Mouse (Mus musculus): ENCODE measurements at regions not wholly inside any gene's neighbourhood (a gene's known extent, or its start where the extent isn't known, plus 50 kb on each side); places are given as distances from the start of the nearest gene placed in this dataset.

DNA sequence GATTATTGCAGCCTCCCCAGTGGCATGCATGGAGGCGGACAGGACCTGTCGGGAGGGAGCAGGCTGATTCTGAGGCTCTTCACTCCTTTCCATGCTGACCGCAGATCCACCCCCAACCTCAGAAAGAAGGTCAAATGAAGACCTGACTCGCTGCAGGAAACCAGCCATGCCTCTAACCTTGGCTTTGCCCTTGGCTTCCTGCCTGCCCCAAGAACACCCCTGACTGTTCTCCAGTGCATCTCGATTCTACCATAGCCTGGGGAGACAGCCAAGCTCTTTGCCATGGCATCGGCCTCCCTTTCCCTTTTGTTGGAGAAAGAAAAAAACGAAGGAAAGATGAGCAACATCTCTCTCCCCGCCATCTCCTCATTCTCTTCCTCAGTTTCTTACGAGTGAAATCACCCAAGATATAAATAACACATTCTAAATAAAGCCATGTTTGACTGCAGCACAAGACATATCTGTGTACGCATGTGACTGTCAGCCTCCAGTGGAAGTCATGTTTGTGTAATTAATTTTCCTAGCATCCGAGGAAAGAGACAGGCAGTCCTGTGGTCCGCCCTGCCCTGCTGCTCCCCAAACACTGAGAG is 102.4 kb upstream of the Sdk1 start:
- Histone ChIP-seq H3K4me3 (ENCODE audit: insufficient read depth in 1 of 2, low read depth in 1 of 2, low read length in 2 of 2, poor library complexity in 1 of 2, severe bottlenecking in 1 of 2) (no peak overlapping the region), H3K36me3 (ENCODE audit: control insufficient read depth, insufficient read depth, low read length, poor library complexity, severe bottlenecking) (no peaks in the 10 kb centered on the region), H3K9ac (ENCODE audit: insufficient read depth, low read depth, low read length, poor library complexity, severe bottlenecking) (no peak overlapping the region), H3K4me1 (ENCODE audit: control insufficient read depth in 2 of 2, insufficient read depth in 2 of 2, low read length in 2 of 2, poor library complexity in 1 of 2) (peaks cover 2 to 7% of the 10 kb centered on the region in 2 experiments; a peak in 2 of 4 replicates), H3K27ac (ENCODE audit: insufficient read depth, low read depth, low read length, poor library complexity, severe bottlenecking) (no peak overlapping the region), H3K9me3 (ENCODE audit: control insufficient read depth, insufficient read depth, low read depth, low read length) (no peaks in the 10 kb centered on the region)
- in situ Hi-C loops (cut with MboI; ENCODE audit: low sequenced_read_pairs in 2 of 2, unreplicated experiment in 2 of 2) = no loop called here
- TF ChIP-seq MAFK (IDR thresholded peaks at IDR 0.05; ENCODE audit: insufficient read depth, low read depth, low read length) (no peak), ZNF384 (IDR thresholded peaks at IDR 0.05; ENCODE audit: low read depth, low read length) (no peak), HCFC1 (IDR thresholded peaks at IDR 0.05; ENCODE audit: borderline replicate concordance, insufficient read depth, low read length) (no peak), CHD2 (IDR thresholded peaks at IDR 0.05; ENCODE audit: low read depth, low read length) (no peak), ZC3H11A (IDR thresholded peaks at IDR 0.05; ENCODE audit: borderline replicate concordance, low read depth, low read length) (no peak)
- no peak for DNase-seq (ENCODE audit: low read depth, low spot score)

GRCm38 (mm10) chr5:141139361-141139912 is 101.9 kb upstream of the Sdk1 start:
- in situ Hi-C loops (cut with MboI; ENCODE audit: low sequenced_read_pairs in 2 of 2, unreplicated experiment in 2 of 2) = no loop called here
- Histone ChIP-seq H3K4me3 (ENCODE audit: insufficient read depth in 1 of 2, low read depth in 1 of 2, low read length in 2 of 2, poor library complexity in 1 of 2, severe bottlenecking in 1 of 2) (no peak overlapping the region), H3K9ac (ENCODE audit: insufficient read depth, low read depth, low read length, poor library complexity, severe bottlenecking) (no peak overlapping the region), H3K4me1 (ENCODE audit: control insufficient read depth in 2 of 2, insufficient read depth in 2 of 2, low read length in 2 of 2, poor library complexity in 1 of 2) (peaks cover 2 to 7% of the 10 kb centered on the region in 2 experiments; a peak in 2 of 4 replicates), H3K9me3 (ENCODE audit: control insufficient read depth, insufficient read depth, low read depth, low read length) (no peaks in the 10 kb centered on the region), H3K36me3 (ENCODE audit: control insufficient read depth, insufficient read depth, low read length, poor library complexity, severe bottlenecking) (no peaks in the 10 kb centered on the region), H3K27ac (ENCODE audit: insufficient read depth, low read depth, low read length, poor library complexity, severe bottlenecking) (no peak overlapping the region)
- no peak for DNase-seq (ENCODE audit: low read depth, low spot score)
- TF ChIP-seq CHD2 (IDR thresholded peaks at IDR 0.05; ENCODE audit: low read depth, low read length) (no peak), MAFK (IDR thresholded peaks at IDR 0.05; ENCODE audit: insufficient read depth, low read depth, low read length) (no peak), ZNF384 (IDR thresholded peaks at IDR 0.05; ENCODE audit: low read depth, low read length) (no peak), HCFC1 (IDR thresholded peaks at IDR 0.05; ENCODE audit: borderline replicate concordance, insufficient read depth, low read length) (no peak), ZC3H11A (IDR thresholded peaks at IDR 0.05; ENCODE audit: borderline replicate concordance, low read depth, low read length) (no peak)

- no peak for TF ChIP-seq ZNF384 (IDR thresholded peaks at IDR 0.05; ENCODE audit: low read depth, low read length)
- no peak for TF ChIP-seq MAFK (IDR thresholded peaks at IDR 0.05; ENCODE audit: insufficient read depth, low read depth, low read length)
- TF ChIP-seq HCFC1 (IDR thresholded peaks at IDR 0.05; ENCODE audit: borderline replicate concordance, insufficient read depth, low read length) = no peak
- TF ChIP-seq CHD2 (IDR thresholded peaks at IDR 0.05; ENCODE audit: low read depth, low read length) = no peak
- no peak for TF ChIP-seq ZC3H11A (IDR thresholded peaks at IDR 0.05; ENCODE audit: borderline replicate concordance, low read depth, low read length)
- DNase-seq (ENCODE audit: low read depth, low spot score) = no peak
- no peaks in the 10 kb centered on the region for H3K4me1 ChIP-seq (ENCODE audit: control insufficient read depth in 2 of 2, insufficient read depth in 2 of 2, low read length in 2 of 2, poor library complexity in 1 of 2)
- H3K27ac ChIP-seq (ENCODE audit: insufficient read depth, low read depth, low read length, poor library complexity, severe bottlenecking) = no peak overlapping the region
- in situ Hi-C loops (cut with MboI; ENCODE audit: low sequenced_read_pairs in 2 of 2, unreplicated experiment in 2 of 2) = no loop called here
- H3K36me3 ChIP-seq (ENCODE audit: control insufficient read depth, insufficient read depth, low read length, poor library complexity, severe bottlenecking) = no peaks in the 10 kb centered on the region
- H3K4me3 ChIP-seq (ENCODE audit: insufficient read depth in 1 of 2, low read depth in 1 of 2, low read length in 2 of 2, poor library complexity in 1 of 2, severe bottlenecking in 1 of 2) = no peak overlapping the region
- no peak overlapping the region for H3K9ac ChIP-seq (ENCODE audit: insufficient read depth, low read depth, low read length, poor library complexity, severe bottlenecking)
- H3K9me3 ChIP-seq (ENCODE audit: control insufficient read depth, insufficient read depth, low read depth, low read length) = no peaks in the 10 kb centered on the region
Measured at GRCm38 (mm10) chr5:141160391-141160790, 80.9 kb upstream of the Sdk1 start.

- in situ Hi-C loops (cut with MboI; ENCODE audit: low sequenced_read_pairs in 2 of 2, unreplicated experiment in 2 of 2) = no loop called here
- no peaks in the 10 kb centered on the region for H3K9me3 ChIP-seq (ENCODE audit: control insufficient read depth, insufficient read depth, low read depth, low read length)
- H3K27ac ChIP-seq (ENCODE audit: insufficient read depth, low read depth, low read length, poor library complexity, severe bottlenecking) = no peak overlapping the region
- H3K9ac ChIP-seq (ENCODE audit: insufficient read depth, low read depth, low read length, poor library complexity, severe bottlenecking) = no peak overlapping the region
- no peaks in the 10 kb centered on the region for H3K36me3 ChIP-seq (ENCODE audit: control insufficient read depth, insufficient read depth, low read length, poor library complexity, severe bottlenecking)
- no peak overlapping the region for H3K4me3 ChIP-seq (ENCODE audit: insufficient read depth in 1 of 2, low read depth in 1 of 2, low read length in 2 of 2, poor library complexity in 1 of 2, severe bottlenecking in 1 of 2)
- H3K4me1 ChIP-seq (ENCODE audit: control insufficient read depth in 2 of 2, insufficient read depth in 2 of 2, low read length in 2 of 2, poor library complexity in 1 of 2) = no peaks in the 10 kb centered on the region
- no peak for DNase-seq (ENCODE audit: low read depth, low spot score)
- TF ChIP-seq HCFC1 (IDR thresholded peaks at IDR 0.05; ENCODE audit: borderline replicate concordance, insufficient read depth, low read length) = no peak
- TF ChIP-seq ZNF384 (IDR thresholded peaks at IDR 0.05; ENCODE audit: low read depth, low read length) = no peak
- no peak for TF ChIP-seq CHD2 (IDR thresholded peaks at IDR 0.05; ENCODE audit: low read depth, low read length)
- TF ChIP-seq MAFK (IDR thresholded peaks at IDR 0.05; ENCODE audit: insufficient read depth, low read depth, low read length) = no peak
- TF ChIP-seq ZC3H11A (IDR thresholded peaks at IDR 0.05; ENCODE audit: borderline replicate concordance, low read depth, low read length) = no peak
Measured at GRCm38 (mm10) chr5:141160956-141161355, 80.3 kb upstream of the Sdk1 start.

Data from ES-E14 (cell line).